Mouse (Mus musculus) spleen, adult 12 weeks (tissue): ENCODE measurements around the gene Pcdh9.

Source experiments
- DNase-seq: peaks from one replicate; pipeline ENCODE4 v3.0.0; 2022; ENCODE audit warnings: low spot score

The Pcdh9 gene

DNA sequence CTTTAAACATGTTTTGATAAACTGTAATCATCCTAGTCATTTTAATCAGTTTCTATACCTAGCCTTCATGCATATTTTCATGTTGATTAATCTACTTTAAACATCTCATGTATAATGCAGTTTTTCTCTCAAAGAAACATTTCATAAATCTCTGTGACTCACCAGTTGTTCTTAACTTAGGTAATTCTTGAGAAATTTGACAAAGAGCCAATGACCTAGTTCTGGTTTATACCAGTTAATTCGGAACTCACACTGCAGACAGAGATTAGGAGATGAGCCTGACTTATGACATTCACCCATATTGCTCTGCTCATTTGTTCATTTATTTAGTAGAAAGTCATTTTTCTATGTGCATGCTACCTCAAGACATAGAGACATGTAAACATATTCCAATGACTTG lies 328.9 kb downstream of the Pcdh9 start:
- no peak for DNase-seq

DNA sequence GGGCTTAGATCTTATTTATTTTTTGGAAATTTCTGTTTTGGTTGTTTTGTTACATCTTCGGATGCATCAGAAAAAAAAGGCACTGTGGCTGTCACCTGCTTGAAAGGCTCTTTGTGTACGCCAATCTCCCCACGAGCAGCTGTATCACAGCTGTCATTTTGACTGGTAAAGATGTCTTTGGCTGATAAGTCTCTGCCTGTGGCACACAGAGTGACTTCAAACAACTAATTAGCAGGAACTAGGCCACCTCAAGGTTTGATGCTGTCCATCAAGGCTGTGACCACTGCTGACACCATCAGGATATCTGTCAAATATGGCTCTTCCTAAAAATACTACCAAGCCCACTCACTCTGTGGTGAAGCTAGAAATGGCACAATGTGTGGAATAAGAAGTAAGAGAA lies 336.7 kb downstream of the Pcdh9 start:
- no peak for DNase-seq

DNA sequence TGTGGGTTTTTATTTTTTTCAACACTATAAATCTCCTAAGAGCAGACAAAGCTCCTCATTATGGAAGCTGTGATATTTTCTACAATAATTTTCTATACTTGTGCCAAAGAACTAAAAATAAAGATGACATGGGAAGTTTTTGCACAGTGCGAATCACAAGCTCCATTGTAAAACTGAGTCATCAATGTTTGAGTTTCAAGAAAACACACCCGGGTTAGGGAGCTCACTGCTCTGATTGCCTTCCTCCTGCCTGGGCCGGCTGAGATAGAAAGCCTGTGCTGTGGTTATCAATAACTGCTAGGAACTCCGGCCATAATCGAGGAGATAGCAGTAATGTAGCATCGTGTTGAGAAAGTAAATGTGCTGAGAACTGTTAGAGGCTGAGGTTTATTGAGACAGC lies 344.9 kb downstream of the Pcdh9 start:
- DNase-seq = no peak

DNA sequence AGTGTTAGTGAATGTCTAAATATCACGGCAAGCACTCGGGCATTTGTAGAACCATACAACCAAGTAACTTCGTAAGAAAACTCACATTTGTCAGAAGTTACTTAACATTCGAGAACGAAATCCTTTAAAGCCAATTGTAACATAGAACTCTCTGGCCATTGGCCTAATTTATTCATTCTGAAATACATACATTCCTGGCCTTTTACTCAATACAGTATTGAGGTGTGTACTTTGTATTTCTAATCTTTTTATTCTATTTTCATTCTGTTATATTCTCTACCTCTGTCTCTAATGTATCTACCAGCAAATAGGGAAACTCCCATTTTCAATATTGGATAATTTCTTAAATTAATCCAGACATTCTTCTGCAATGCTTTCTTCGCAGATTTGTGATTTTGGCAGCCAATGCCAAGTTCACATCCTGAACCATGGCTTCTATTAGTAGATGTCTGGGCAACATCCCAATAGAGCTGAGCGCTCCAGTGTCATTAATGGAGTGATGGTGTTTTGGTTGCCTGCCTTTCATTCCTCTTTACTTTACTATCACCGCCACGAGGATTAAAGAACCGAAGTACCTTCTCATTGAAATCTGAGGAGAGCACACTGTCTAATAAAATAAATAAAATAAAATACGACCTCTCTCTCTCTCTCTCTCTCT lies 346.4 kb downstream of the Pcdh9 start:
- DNase-seq = no peak

DNA sequence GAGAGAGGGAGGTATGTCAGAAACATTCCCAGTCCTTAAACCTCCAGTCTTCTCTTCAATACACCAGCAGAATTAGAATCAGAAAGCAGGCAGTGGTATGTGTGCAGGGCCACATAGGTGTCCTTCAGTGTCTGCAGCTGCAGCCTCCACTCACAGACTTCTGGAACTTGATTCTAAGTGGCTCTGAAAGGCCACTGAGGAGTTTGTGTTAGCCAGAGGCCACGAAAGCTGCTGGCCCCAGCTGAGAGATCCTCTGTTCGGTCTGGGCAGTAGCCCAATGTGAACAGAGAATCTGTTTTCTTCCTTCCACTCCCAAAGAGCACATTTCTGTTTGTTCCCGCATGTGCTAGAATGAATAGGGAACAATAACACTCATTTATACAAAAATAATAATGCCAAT lies 346.9 kb downstream of the Pcdh9 start:
- DNase-seq = no peak

DNA sequence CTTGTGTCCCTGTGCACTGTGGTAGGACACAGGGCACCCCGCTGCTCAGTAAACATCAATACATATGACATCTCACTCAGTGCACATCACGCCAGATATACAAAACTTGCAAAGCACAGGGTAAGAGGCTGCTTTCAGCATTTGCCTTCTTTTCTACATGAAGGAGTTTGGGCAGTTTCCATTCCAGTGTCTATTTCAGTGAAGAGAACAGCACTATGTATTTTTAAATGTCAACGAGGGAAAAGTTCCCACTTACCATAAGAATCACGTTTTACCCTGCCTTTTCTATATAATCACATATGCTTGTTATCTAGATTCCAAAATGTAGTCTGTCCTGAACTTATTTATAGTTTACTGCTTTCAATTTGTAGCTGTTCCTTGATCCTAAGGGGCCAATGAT lies 355.6 kb downstream of the Pcdh9 start:
- no peak for DNase-seq

DNA sequence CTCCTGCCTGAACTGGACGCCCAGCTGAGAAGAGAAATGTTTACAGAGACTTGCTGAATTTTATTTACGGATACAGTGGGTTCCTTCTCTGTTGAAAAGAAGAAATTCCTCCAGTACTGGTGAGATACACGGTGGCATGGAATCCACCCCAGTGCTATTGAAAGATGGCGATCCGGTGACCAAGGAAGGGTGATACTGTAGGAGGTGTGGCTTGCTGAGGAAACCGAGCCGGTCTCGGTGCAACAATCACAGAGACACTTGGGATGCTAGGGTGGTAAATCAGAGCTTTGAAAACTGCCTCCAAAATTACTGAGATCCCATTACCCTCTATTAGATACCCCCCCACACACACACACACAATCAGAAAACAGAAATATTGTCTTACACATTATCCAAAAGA lies 367.0 kb downstream of the Pcdh9 start:
- DNase-seq = no peak

DNA sequence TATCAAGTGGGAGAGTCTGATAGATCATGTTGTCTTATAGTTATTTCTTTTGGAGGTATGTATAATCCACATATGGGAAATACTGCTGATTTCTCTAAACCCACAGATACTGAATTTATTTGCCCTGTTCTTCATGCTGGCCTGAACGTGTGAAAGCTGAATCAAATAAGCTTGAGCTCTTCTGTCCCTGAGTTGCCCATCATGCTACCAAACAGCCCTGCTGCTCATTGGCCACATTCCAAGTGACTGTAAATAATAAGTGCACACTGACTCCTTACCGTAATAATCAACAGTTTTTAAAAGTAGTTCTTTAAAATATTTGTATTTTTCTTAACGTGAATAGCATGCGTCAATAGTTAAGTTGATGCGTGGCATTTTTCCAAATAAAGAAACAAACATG lies 370.3 kb downstream of the Pcdh9 start:
- DNase-seq = no peak

DNA sequence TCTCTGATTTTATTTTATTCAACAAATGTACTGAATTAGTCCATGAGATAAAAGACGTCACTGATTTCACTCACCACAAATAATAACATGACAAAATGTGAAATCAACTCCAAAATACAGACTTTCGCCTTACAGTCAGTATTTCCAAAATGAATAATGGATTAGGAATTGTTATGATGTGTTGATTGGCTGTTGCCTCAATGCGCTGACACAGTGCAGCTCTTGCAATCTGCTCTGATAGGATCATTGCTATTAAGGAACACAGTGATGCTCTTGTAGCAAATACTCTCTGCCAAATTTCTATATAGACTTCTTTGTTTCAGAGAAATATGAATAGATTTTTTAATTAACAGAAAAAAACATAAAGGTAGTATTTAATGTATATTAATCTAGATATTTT lies 373.8 kb downstream of the Pcdh9 start:
- no peak for DNase-seq

DNA sequence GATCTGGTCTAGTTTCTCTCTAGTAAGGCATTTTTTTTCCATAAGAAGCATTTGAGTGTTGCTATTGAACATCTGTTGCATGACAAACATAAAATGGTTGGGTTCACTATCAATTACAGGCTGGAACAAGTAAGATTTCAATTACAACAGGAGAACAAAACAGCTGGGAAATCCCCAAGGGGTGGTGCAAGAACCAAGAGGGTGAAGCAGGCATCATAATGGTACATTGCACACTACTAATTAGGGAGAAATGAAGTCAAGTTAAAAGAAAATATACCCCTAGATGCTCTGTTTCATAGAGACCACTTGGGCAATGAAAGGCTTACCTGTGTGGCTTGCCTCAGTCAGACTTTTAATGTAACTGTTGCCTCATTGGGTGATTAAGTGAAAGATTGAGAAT lies 384.4 kb downstream of the Pcdh9 start:
- no peak for DNase-seq

DNA sequence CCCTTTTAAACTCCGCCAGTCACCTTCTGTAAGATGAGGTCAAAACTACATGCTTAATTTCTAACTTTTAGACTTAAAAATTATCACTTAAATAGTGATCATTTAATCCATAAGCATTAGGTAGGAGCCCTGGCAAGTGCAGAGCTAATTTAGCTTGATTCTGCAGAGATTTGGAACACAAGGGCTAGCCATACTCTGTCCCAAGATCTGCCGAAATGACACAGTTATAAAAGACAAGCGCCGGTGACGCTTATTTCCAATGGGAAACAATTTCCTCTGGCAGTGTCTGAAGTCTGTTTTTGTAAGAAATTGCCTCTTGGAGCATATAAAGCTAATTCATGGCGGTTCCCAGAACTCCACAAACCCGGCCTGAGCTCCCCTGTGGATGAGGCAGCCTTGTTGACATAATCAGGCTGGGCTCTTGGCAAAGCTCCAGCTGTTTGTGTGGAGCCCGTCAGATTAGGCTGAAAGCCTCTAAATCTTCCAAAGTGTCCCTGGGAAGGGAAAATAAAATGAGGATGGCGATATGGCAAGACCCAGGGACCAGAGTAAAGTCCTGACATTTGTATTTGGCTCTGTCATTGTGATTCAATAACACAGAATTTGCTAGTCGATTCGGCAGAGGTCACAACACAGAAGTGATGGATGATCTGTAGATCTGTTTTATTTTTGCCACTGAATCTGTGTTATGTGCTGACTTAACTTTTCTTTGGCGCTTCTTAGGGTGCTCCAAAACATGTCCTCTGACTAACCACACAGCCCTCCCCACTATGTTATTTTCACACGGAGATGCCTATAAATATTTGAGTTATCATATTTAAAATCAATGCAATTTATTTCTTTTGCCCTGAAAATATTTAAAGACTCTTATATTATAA lies 391.4 kb downstream of the Pcdh9 start:
- DNase-seq = no peak

DNA sequence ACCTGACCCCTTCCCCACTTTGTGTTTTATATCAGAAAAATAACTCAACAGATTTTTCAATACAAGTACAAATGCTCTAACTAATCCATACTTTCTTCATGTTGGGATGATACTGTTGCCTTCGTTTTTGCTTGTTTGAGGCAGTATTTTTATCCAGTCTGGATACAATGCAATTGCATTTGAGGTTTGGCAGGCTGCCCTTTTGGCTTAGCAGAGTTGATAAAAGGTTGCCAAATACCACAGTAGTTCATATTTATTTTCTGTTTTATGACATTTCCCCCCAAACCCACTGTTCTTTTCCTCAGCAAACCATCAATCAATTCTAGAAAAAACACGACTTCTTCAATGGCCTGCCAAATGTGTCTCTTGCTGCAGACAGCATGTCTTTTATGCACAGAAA lies 415.5 kb downstream of the Pcdh9 start:
- no peak for DNase-seq

DNA sequence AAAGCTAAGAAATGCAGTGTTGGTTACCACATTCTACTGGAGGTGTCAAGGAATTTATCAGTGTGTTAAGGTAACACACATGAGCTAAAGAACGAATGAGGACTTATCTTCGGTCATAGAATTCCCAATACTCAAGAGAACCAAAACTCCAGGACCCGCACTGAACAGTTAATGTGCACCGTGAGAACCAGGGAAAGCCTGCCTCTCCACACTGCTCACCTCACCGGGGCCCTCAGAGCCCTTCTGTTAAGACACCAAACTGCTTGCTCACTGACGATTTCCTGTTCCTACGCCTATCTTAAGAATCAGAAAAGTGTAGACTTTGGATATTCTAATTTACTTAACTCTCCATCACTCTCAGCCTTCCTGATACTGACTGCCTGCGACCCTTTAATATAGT lies 418.0 kb downstream of the Pcdh9 start:
- DNase-seq = no peak

DNA sequence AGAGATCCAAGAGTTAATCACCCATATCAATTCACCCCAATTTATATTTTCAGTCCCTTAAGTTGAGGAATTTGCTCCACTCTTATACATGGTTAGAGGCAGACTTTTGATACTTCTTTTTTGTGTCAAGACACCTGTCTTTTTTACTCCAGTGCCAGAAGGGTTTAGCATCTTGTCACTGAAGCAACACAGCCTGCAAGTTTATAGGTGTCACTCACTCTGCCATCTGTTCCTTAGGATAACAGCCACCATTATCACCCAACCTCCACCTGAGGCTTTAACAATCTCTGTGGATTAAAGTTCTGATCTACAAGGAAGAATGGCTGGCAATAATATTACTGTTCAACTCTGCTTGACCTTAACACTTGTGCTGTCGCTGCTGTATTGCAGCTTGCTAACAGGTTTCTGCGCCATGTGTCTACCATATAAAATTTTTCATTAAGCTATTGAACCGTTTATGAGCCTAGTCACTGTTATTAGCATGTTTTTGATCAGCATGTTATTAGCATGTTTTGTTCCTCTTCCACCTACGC lies 427.1 kb downstream of the Pcdh9 start:
- DNase-seq = no peak

DNA sequence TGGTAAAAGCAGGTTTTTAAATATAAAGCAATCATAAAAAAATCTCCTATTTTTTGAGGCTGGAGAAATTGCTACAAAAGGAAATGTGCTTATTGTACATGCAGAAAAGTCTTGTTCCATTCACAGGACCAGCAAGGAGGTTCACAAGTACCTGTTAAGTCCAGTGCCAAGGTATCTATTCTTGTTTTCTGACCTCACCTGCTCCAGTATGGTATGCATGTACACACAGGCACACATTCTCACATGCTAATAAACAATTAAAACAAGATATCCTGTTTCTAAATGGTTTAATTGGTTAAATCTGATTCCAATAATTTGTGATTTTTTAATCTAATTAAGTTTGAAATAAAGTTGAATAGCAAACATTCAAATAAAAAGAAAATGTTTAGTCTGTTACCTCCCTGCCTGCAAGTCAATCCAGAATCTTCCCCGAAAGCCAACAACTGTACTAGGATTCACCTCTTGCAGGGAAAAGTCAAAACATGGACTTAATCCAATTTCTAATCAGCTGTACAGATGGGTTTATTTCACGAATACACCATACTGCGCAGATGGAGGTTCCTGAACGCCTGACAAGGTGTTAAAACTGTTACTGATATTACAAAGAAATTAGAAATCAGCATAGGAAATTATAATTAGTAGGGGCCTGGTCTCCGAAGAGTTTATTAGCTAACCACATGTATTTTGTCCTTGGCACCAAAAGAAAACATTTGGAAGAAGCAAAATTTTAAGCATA lies 439.4 kb downstream of the Pcdh9 start:
- DNase-seq = no peak

DNA sequence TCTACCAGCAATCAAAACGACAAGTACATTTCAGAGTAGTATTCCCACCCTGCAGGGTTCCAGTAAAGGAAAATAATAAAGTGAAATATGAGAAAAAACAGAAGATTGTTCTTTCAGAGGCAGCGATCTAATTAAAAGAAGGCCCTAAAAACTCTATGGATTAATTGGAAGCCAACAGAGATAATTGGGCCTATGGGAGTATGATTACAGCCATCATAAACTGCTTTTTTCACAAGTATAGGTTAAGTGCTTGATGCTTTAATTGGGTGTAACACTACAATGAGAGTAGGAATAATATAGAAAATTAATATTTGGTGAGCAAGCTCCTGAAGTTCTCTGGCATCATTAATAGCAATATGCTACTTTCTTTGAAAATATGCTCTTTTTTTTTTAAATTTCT lies 448.6 kb downstream of the Pcdh9 start:
- DNase-seq = no peak

DNA sequence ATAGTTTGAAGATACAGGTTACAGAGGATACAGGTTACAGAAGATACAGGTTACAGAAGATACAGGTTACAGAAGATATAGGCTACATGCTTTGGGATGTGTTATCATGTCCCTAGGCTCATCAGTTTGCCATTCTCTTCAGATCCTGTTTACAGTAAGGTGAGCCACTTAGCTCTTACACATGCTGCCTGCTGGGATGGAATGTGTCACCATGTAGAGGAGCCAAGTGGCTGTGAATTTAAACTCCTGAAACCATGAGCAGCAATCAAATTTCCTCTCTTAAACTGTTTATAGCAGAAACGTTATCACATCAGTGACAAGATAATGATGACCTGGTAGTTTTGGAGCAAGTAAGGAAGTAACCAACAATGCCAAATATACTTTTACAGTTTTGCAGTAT lies 453.3 kb downstream of the Pcdh9 start:
- no peak for DNase-seq

DNA sequence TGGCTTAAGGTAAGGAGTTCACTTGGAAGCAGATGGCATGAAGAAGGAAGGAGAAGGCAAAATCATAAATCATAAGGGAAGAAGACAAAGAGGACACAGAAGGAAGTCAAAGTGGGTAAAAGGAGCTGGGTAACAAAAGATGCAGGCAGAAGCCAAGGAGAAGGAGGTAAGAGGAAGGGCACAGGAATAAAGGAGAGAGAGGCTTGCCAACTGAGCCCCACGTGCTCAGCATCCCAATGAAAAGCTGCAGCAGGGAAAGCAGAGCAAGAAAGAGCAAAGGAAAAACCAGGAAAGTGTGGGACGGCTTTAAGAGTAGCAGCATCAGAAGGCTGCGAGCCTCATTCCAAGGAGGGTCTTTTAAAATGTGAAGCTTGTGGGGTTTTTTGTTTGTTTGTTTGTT lies 473.7 kb downstream of the Pcdh9 start:
- no peak for DNase-seq

DNA sequence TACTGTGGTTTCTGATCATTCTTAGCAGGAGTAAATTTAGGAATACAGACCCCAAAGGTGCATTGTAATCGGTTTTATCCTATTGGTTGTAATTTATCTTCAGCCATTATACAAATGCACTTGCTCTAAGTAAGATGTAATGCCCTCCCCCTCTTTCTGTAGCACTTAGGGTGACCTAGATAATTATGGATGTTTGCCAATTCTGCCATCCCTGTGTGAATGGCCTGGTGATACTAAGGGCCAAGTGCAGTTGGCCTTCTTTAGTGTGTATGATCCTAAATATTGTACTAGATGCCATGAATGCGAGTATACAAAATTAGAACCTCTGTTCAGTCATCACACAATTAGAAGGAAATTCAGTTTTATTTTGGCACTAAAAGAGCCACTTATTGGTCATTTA lies 475.0 kb downstream of the Pcdh9 start:
- DNase-seq = no peak

DNA sequence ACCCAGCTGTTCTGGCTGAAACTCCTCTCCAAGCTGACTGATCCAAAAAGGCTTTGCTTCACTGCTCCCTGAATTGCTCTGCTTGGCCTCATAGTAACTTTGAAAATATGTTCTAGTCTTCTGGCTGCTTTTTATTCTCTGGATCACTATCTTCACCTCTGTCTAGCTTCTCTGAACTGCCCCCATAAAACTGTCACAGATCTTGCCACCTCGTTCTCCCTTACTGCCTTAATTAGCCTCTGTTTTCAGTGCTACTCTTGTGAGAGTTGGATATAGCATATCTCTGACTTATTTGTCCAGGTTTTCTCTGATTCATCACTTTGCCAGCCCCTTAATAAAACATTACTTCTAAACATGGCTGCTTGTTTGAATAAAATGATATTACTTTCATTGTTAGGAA lies 481.2 kb downstream of the Pcdh9 start:
- no peak for DNase-seq

DNA sequence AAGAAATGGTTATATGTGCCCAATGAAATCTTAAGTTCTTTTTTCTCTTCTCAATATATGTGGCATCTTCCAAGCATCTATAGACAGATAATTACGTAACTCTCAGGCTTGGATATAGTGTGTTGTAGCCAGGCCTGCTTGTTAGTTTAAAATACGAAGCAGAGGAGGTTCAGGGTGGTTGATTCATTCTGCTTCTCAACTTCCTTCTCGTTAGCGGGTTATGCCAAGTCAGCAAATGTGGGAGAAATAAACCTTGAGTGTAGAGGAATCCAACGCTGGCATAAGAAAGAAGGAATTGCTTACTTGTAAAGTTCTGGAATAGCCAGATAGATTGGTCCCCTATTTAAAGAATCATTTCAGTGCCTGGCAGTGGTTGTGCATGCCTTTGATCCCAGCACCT lies 482.7 kb downstream of the Pcdh9 start:
- no peak for DNase-seq

DNA sequence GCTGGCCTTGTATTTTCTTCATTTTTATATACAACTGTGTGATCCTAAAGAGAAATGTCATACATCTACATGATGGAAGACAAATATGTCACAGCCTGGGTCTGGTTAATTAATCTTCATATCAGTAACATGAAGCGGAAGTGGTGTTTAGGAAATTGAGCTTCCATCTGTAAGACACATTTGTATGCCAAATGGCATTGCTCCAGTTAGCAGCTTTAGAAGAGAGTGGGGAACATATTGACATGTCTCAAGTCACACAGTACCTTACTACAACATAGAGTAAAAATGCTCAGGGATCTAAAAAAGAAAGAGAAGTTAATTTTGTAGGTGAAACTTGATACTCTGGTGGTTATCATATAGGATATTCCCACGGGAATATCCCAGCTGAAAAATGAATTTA lies 505.4 kb downstream of the Pcdh9 start:
- no peak for DNase-seq

DNA sequence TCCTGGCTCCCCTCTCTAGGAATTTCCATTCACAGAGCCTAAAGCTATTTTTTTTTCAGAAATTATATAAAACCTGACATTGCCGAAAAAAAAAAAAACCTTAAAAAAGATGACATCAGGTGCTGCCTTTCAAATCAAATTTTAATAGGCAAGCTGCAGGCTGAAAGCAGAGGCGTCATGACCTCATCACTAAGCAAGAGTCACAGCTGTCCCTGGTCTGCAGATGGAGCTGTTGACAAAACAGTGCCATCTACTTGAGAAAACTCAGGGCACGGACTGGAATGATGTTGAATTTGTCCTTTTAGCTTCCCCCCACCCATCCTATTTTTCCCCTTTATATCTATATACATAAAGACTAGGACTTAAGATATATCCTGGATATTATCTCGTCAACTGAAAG lies 509.3 kb downstream of the Pcdh9 start:
- no peak for DNase-seq
